Mouse (Mus musculus) cerebellum, adult 11 months (tissue): Measurements from ENCODE around the gene Map4k2.
"Not testable (repeated sequence)": the region's sequence is repeated elsewhere in the genome, so short reads cannot be mapped to it uniquely, and the experiment has no call there.

ENCODE experiments used
- DNase-seq: peaks from one replicate; pipeline ENCODE4 v3.0.0; 2022

The Map4k2 gene

DNA sequence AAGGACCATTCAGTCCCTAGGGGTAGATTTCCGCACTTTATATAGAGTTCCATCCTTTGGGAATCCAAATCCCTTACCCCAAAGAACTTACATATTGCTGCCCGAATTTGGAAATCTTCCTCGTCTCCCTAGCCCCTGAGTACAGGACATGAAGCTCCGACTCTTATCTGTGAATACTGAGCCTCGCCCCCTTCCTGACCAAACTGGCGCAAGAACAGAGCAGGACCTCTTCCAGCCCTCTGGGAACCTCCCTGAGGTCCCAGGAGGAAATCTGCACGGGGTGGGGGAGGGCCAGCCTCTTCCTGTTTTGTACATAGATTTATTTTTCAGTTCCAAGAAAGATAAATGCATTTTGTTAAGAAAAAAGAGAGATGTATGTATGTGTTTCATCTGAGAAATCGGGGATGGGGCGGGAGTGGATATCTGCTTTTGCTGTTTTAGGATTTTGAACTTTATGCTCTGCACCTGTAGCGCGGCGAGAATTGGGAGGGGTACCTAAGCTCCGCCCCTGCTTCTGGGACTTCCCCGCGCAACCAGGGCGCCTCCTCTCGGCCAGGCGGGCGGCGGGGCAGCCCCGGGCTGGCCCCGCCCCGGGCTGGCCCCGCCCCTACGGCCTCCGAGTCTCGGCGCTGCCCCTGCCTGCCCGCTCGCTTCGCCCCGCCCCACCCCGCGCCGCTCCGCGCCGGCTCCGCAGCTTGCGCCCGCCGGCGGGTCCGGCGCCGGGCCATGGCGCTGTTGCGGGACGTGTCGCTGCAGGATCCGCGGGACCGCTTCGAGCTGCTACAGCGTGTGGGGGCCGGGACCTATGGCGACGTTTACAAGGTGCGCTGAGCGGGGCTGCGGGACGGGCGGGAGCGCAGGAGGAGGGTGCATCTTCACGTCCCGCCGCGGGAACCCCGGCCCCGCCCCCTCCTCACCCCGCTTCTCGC, at the start of gene Map4k2:
Gene Map4k2, plus strand, starts transcription at position 612 of the 929 bp plus-strand sequence.
- DNase-seq, result peak; percentile 80

DNA sequence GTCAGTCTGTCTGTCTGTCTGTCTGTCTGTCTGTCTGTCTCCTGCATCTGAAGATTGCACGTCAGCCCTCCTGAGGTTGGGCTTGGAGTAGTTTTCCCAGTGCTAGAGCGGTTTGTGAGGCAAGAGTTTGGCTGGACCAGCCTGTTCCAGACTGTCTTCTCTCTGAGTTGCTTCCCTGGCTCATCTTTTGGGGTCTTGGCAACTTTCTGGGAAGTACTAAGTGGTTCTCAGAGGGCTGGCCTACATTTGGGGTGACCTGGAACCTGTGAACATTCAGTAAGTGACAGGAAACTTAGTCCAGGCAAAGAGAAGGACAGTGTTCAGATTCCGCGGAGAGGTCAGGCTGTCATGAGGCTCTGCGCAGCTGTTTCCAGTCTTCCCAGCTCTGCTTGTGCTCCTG, 48.7 kb upstream of the Map4k2 start:
- no peak for DNase-seq

GRCm38 (mm10) chr19:6294301-6294700, 46.6 kb upstream of the Map4k2 start:
- DNase-seq, result no peak

DNA sequence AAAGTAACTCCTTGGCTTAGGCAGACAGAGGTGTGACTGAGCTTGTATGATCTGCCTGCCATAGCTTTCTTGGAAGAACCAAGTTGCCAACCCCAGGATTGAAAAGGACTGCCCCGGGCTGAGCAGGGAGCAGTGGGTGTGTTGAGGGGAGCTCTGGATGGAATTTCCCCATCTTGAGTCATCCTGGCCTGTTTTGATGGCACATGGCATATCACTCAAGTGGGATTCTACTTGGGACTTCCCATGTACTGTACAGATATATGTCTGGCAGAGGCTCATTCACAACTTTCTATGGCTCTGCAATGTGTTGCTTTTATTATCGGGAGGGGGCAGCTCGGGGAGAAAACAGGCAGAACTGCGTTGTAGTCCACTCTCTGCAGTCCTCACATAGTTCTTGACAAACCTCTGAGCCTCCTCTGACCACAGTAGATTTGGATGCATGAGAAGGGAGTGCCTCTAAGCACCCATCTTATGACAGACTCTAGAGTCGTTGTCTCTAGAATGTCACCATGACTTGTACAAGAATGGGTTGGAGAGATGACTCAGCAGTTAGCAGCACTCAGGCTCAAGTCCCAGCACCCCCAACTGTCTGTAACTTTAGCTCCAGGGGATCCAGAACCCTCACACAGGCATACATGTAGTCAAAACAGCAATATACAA, 44.3 kb upstream of the Map4k2 start:
- no peak for DNase-seq

DNA sequence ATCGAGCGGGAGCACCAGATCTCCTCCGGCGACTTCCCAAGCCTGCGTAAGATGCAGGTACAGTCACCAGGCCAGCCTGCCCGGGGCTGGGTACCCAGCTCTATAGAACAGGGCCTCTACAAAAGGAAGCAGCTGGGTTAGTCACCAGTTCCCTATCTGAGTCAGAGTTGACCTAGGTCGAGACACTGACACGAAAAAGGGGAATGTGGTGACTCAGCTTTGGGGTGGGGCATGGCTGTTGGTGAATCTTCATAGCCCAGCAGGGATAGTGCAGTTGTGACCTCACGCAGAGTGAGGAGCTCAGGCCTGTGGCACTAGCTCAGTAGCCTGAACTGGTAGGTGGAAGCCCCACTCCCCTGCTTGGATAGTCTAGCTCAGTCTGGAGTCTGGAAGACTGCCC, 43.3 kb upstream of the Map4k2 start:
- DNase-seq, result no peak

DNA sequence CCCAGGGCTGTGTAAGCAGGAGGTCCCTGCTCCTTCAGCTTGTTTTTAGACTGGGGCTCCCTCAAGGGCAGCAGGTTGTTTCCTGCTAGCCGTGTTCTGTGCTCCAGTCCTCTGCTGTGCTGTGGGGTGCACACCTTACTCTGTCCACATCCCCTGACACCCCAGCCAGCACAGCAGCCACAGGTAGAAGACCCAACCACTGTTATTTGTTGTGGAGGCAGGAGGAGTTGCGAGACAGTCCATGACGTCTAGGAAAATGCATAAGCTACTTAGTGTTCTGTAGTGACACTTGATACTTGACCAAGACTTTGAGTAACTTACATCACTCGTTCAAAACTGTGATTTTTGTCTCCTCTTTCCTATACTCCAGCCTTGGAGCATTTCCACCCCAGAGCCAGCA, 41.9 kb upstream of the Map4k2 start:
- DNase-seq, result no peak

GRCm38 (mm10) chr19:6299450-6300267, 41.3 kb upstream of the Map4k2 start:
- no peak for DNase-seq

- no peak for DNase-seq
Observed at GRCm38 (mm10) chr19:6300402-6300841, 40.5 kb upstream of the Map4k2 start.

- no peak for DNase-seq
Observed at GRCm38 (mm10) chr19:6302114-6302513, 38.8 kb upstream of the Map4k2 start.

DNA sequence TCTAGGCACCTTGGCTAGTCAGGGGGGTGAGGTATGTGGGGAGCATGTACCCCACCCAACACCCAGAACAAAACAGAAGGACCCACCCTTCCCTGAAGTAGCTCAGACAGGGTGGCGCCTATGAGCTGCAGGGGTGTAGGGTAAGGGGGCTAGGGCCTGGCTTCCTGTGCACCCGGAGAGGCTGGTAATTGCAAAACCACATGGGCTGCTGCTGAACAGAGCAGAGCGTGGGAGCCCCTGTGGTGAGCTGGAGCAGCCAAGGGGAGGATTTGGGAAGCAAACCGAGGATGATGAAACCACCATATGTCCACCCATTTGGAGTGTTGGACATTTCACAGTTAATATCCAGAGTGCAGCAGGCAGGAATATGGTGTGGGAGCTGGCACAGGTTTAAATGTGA, 38.4 kb upstream of the Map4k2 start:
- peak; percentile 88 for DNase-seq

DNA sequence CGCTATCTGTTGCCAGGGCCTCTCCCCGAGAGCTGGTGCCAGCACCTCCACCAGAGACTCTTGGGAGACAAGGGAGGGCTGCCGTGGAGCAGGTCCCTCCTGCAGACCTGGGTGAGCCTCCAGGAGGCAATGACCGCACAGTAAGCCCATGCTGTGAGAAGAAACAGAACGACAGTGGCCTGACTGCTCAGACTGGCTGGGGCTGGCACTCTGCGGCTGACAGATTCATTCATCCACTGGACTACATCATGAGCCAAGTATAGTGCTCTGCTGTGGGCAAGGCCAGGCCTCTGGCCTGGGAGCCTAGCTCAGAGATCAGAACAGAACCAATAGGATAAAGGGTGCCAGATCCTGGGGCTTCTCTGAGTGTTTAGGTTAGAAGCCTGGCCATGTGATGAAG, 37.1 kb upstream of the Map4k2 start:
- DNase-seq, result no peak

DNA sequence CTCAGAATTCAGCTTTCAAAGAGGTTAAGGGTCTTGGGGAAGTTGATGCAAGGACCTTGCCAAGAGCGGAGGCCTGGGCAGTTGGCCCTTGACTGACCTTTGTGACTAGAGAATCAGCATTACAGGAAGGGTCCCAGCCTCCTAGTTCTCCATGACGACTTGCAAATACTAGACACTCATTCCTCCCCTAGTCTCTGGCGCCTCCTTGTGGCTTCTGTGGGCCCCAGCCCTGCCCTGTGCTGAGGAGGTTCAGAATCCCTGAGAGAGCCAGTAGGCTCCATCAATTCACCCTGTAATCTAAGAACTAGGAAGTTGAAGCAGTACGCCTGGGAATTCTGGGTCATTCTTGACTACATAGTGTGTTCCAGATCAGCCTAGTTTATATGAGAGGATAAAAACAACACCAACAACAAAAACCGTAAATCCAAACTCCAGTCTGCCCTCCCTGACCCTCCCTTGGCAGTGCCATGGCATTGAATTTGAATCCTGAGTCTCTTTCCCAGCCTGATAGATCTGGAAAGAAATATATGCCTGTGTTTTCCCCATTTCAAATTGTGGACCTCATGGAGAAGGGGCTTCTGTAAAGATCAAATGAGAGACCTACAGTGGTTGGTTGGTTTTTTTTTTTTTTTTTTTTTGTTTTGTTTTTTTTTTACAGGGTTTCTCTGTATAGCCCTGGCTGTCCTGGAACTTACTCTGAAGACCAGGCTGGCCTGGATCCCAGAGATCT, 36.0 kb upstream of the Map4k2 start:
- DNase-seq, result peak; percentile 89

DNA sequence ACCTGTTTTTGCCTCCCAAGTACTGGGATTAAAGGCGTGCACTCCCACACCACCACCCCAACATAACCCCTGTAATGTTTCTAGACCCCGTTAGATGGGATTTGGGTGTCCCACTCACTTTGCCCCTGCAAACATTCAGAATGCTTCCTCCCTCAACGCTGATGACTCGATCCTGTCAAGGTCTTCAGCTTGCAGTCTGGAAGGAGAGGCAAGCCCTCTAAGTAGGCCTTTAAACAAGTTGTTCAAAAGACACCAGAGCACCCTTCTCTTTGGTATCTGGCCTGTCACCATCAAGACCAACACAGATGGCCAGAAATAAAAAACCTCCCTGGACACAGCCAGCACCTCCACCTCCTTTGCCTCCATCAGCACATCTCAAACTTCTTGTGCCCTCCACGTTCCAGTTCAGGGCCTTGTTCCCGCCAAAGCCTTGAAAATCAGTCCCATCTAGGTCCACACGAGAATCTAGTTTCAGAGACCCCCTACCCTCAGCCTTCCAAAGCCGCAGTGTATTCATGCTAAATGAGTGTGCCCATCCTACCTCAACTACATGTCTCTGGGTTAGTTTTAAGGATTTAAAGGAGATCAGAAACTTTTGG, 35.3 kb upstream of the Map4k2 start:
- no peak for DNase-seq

DNA sequence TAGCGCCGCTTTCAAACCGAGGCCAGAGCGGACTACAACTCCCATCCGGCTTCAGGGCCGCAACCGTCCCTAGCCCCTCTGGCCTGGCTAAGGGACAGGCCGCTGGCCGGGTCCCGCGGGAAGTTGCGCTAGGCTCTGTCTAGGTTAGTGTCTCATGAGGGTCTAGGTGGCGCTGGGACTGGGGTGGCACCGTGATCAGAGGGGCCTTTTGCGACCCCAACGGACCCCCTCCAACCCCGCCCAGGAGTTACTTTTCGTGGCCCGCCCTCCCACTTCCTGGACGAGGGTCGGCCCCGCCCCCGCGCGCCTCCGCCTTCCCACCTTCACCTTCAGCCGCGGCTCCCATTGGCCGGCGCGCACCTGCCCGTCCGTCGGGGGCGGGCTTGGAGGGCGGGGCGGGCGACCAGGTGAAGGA, 34.8 kb upstream of the Map4k2 start, which contains the start of gene Cdc42bpg:
Gene Cdc42bpg, plus strand, starts transcription at position 320 of the 415 bp plus-strand sequence.
- DNase-seq, result peak; percentile 90

- peak; percentile 78 for DNase-seq
Observed at GRCm38 (mm10) chr19:6306586-6306985, 34.3 kb upstream of the Map4k2 start.

DNA sequence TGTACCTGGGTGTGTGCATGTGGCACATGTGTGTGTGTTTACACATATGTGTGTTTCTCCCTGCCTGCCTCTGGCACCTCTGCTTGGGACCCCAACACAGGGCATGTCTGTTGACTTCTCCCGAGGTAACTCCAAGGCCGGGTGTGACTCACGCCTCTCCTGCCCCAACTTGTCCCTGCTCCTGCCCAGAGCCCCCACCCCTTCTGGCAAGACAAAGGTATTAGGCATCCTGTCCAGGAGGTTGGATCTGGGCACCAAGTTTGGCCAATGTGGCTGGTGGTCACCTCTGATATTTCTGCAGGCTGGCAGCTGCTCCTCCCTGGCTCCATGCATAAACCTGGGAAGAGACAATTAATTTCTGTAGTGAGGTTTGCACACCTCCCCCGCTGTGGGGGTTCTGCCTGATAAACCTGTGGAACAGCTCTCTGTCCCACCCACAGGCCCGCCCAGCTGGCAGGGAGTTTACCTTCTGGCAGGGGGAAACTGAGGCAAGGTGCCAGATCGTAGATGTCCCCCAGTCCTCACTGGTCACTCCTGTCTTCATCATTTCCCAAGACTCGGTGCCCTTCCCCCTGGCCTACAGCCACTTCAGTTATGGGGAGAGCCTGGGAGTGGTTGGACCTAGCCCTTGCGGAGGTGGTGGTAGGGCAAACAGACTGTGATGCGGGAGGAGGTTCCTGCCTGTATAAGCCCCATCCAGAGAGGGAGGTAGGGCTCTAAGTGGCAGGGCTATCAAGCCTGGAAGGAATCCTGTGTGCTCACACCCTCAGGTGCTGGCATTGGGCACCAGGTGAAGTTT, 33.0 kb upstream of the Map4k2 start:
- no peak for DNase-seq

DNA sequence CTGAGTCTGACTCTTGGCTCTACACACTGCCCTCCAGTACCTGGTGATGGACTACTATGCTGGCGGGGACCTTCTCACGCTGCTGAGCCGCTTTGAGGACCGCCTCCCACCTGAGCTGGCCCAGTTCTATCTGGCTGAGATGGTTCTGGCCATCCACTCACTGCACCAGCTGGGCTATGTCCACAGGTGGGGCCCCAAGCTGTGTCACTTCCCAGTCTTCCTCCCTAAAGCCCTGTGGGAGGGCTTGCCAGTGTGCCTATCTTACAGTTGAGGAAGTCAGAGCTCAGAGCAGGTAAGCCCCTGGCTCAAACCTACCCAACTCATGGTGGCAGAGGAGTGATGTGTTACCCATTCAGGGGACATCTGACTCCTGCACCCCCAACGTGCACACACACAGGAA, 30.8 kb upstream of the Map4k2 start:
- DNase-seq, result no peak

- not testable (repeated sequence) for DNase-seq
Observed at GRCm38 (mm10) chr19:6311783-6312182, 29.2 kb upstream of the Map4k2 start.

DNA sequence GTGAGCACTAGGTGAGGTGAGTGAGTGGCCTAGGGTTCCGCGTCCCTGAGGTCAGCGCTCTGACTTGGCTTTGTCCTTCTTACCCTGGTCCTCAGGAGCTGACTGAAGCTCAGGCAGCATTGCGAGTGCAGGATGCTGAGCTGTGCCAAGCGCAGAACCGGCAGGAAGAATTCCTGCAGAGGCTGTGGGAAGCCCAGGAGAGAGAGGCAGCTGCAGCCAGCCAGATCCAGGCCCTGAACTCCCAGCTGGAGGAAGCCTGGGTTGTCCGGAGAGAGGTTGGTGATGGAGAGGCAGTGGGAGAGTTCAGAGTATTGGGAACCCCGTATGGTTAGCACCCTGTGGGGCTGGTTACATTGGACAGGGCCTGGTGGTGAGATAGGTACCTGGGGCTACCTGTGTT, 27.1 kb upstream of the Map4k2 start:
- DNase-seq, result no peak

DNA sequence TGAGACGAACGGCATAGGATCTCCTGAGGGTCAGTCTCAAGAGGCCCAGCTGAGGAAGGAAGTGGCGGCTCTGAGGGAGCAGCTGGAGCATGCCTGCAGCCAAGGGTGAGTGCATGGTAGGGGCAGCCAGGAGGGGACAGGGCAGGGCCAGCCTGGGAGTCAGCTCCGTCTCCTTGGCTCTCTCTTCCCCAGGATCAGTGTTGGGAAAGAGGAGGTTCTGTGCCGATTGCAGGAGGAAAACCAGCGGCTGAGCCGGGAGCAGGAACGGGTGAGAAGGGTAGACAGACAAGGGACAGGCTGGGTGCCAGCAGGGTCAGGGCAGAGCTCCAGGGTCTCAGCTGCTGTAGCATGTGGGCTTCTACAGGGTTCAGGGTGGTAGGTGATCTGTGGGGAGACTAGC, 26.4 kb upstream of the Map4k2 start:
- no peak for DNase-seq

GRCm38 (mm10) chr19:6315573-6315972, 25.4 kb upstream of the Map4k2 start:
- DNase-seq, result no peak
